Mouse (Mus musculus): ENCODE results near the gene Olfr201. TPM values are rescaled to one million over a fixed set of nuclear protein-coding genes. Genes with fewer than 3 reads are reported as not detected.
"Not testable (repeated sequence)": the region's sequence is repeated elsewhere in the genome, so short reads cannot be mapped to it uniquely, and the experiment has no call there.

The Olfr201 gene
- polyA plus RNA-seq (2015; fragmentation: Nextera tagmentation; extraction: Ambion mirVana): not detected in 2 replicates

DNA sequence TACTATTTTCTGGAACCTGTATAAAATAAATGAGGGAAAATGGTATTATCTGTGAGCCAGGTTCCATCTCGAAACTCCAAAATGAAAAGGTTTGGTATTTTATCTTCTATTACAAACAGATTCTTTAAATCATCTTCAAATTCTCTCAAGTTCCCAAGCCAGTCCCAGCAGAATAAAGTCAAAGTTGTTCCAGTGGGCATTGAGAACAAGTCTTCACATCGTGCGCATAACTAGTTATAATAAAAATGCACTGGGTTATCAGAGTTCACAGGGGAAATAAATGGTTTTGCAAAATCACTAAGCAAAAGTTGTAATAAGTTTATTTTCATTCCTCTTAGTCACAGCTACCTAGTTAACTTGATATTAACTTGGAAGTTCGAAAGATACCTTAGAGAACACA, at the start of gene Olfr201:
Gene Olfr201 (minus strand): TSS at position 101 of the 400 bp plus-strand sequence.
- not testable (repeated sequence) for DNase-seq (ENCODE audit: low spot score)

GRCm38 (mm10) chr16:59318148-59318547, 45.7 kb upstream of the Olfr201 start, which contains the start of gene Olfr204:
TSS of gene Olfr204 (minus strand) at chr16:59318248.
- no peak for DNase-seq (ENCODE audit: low spot score)

- DNase-seq (ENCODE audit: low spot score): no peak
These were observed 26.1 kb upstream of the Olfr201 start, which contains the start of gene Olfr203 for GRCm38 (mm10) chr16:59298581-59298980. TSS of gene Olfr203 (plus strand) at chr16:59298881.

- DNase-seq (ENCODE audit: low spot score): not testable (repeated sequence)
These were observed 15.1 kb upstream of the Olfr201 start for GRCm38 (mm10) chr16:59287576-59287975.

- DNase-seq (ENCODE audit: low spot score): no peak
These were observed 14.3 kb upstream of the Olfr201 start, which contains the start of gene Olfr202 for GRCm38 (mm10) chr16:59286693-59287092. TSS of gene Olfr202 (minus strand) at chr16:59286793.

- no peak for DNase-seq (ENCODE audit: low spot score)
These were observed 11.0 kb upstream of the Olfr201 start for GRCm38 (mm10) chr16:59283476-59283875.

- no peak for DNase-seq (ENCODE audit: low spot score)
These were observed 8.1 kb upstream of the Olfr201 start for GRCm38 (mm10) chr16:59280542-59280941.

DNA sequence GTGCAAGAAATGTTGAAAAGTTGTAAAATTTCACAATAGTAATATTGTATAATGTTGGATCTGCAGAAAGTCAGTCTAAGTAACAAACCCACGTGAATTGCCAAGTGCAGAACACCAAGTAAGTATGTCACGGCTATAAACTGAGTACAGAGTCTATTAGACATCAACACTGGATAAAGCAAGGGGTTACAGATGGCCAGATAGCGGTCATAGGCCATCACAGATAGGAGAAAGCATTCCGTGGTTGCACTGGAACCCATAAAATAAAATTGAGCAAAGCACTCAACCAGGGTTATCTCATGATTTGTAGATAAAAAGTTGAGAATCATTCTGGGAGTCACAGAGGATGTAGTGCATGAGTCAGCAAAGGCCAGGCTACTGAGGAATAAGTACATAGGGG, 3.3 kb downstream of the Olfr201 start:
- DNase-seq (ENCODE audit: low spot score): not testable (repeated sequence)

- DNase-seq (ENCODE audit: low spot score): no peak
These were observed 22.7 kb downstream of the Olfr201 start for GRCm38 (mm10) chr16:59249684-59250083.

GRCm38 (mm10) chr16:59219667-59220066, 52.8 kb downstream of the Olfr201 start, which contains the start of gene Olfr199:
TSS of gene Olfr199 (minus strand) at chr16:59219767.
- not testable (repeated sequence) for DNase-seq (ENCODE audit: low spot score)

GRCm38 (mm10) chr16:59217861-59218260, 54.6 kb downstream of the Olfr201 start:
- not testable (repeated sequence) for DNase-seq (ENCODE audit: low spot score)

Other genes starting within 250 kb of the Olfr201 start
- gene Olfr186, start 242.3 kb downstream of the Olfr201 start, polyA plus RNA-seq (2015; fragmentation: Nextera tagmentation; extraction: Ambion mirVana): not detected in 2 replicates
- not detected in 2 replicates for gene Olfr187, start 232.9 kb downstream of the Olfr201 start, polyA plus RNA-seq (2015; fragmentation: Nextera tagmentation; extraction: Ambion mirVana)
- gene Olfr190, start 194.6 kb downstream of the Olfr201 start, polyA plus RNA-seq (2015; fragmentation: Nextera tagmentation; extraction: Ambion mirVana): not detected in 2 replicates
- not detected in 2 replicates for gene Olfr191, start 182.8 kb downstream of the Olfr201 start, polyA plus RNA-seq (2015; fragmentation: Nextera tagmentation; extraction: Ambion mirVana)
- not detected in 2 replicates for gene Olfr193, start 160.8 kb downstream of the Olfr201 start, polyA plus RNA-seq (2015; fragmentation: Nextera tagmentation; extraction: Ambion mirVana)
- not detected in 2 replicates for gene Olfr194, start 151.6 kb downstream of the Olfr201 start, polyA plus RNA-seq (2015; fragmentation: Nextera tagmentation; extraction: Ambion mirVana)
- gene Olfr195, start 125.6 kb downstream of the Olfr201 start, polyA plus RNA-seq (2015; fragmentation: Nextera tagmentation; extraction: Ambion mirVana): not detected in 2 replicates
- gene Olfr196, start 102.2 kb downstream of the Olfr201 start, polyA plus RNA-seq (2015; fragmentation: Nextera tagmentation; extraction: Ambion mirVana): not detected in 2 replicates
- gene Olfr198, start 69.1 kb downstream of the Olfr201 start, polyA plus RNA-seq (2015; fragmentation: Nextera tagmentation; extraction: Ambion mirVana): not detected in 2 replicates
- gene Olfr199, start 52.9 kb downstream of the Olfr201 start, polyA plus RNA-seq (2015; fragmentation: Nextera tagmentation; extraction: Ambion mirVana): not detected in 2 replicates
- gene Olfr202, start 14.2 kb upstream of the Olfr201 start, polyA plus RNA-seq (2015; fragmentation: Nextera tagmentation; extraction: Ambion mirVana): not detected in 2 replicates
- not detected in 2 replicates for gene Olfr203, start 26.2 kb upstream of the Olfr201 start, polyA plus RNA-seq (2015; fragmentation: Nextera tagmentation; extraction: Ambion mirVana)
- gene Olfr204, start 45.6 kb upstream of the Olfr201 start, polyA plus RNA-seq (2015; fragmentation: Nextera tagmentation; extraction: Ambion mirVana): not detected in 2 replicates
- gene Olfr205, start 58.5 kb upstream of the Olfr201 start, polyA plus RNA-seq (2015; fragmentation: Nextera tagmentation; extraction: Ambion mirVana): not detected in 2 replicates
- gene Olfr206, start 76.6 kb upstream of the Olfr201 start, polyA plus RNA-seq (2015; fragmentation: Nextera tagmentation; extraction: Ambion mirVana): not detected in 2 replicates
- not detected in 2 replicates for gene Olfr209, start 91.4 kb upstream of the Olfr201 start, polyA plus RNA-seq (2015; fragmentation: Nextera tagmentation; extraction: Ambion mirVana)
- gene Gabrr3, start 134.7 kb upstream of the Olfr201 start, polyA plus RNA-seq (2015; fragmentation: Nextera tagmentation; extraction: Ambion mirVana): not detected in 2 replicates
- 26.0 and 29.6 TPM in 2 replicates for gene Riox2, start 199.1 kb upstream of the Olfr201 start, polyA plus RNA-seq (2015; fragmentation: Nextera tagmentation; extraction: Ambion mirVana)